16 mouse cellular contexts compared by ENCODE assay signal in genomic region chr7:49105501-49105900, GRCm38 (mm10).
DNase-seq lines count a peak whose midpoint lies in the region; ATAC-seq lines count a peak whose summit lies in the region.
"Had no signal": no experiment of that assay in that cellular context is flagged by ENCODE, and none has a peak within 500 bp of the region (broad histone marks: within the 10 kb centered on the region; RNA-seq: fewer than 3 reads in every experiment).

No protein-coding gene starts in this region.

- no peak overlapping the region for H3K4me2 ChIP-seq in hindbrain, embryonic 11.5 days (replicated peaks; ENCODE audit: low read depth, low read length)
- no peak overlapping the region for H3K4me2 ChIP-seq in hindbrain, embryonic 16.5 days (ENCODE audit: low read length)
- H3K4me2 ChIP-seq in neural tube, embryonic 12.5 days (replicated peaks), result no peak overlapping the region
- H3K4me2 ChIP-seq in neural tube, embryonic 15.5 days, result no peak overlapping the region

- H3K4me3 ChIP-seq in hindbrain, embryonic 11.5 days (ENCODE audit: low read depth, low read length), result no peak overlapping the region
- H3K4me3 ChIP-seq in hindbrain, embryonic 16.5 days (ENCODE audit: low read length), result no peak overlapping the region
- no peak overlapping the region for H3K4me3 ChIP-seq in neural tube, embryonic 12.5 days
- H3K4me3 ChIP-seq in neural tube, embryonic 15.5 days (replicated peaks), result no peak overlapping the region
- H3K4me3 ChIP-seq: megakaryocyte, embryonic 14.5 days had no signal

- peaks cover 6% of the 10 kb centered on the region; the same call in 1 of the 2 replicates for H3K4me1 ChIP-seq in hindbrain, embryonic 11.5 days (replicated peaks; ENCODE audit: control insufficient read depth, insufficient read depth, low read length)
- peaks cover 23% of the 10 kb centered on the region for H3K4me1 ChIP-seq in hindbrain, embryonic 16.5 days (ENCODE audit: control insufficient read depth, insufficient read depth, low read depth, low read length)
- peaks cover 46% of the 10 kb centered on the region for H3K4me1 ChIP-seq in neural tube, embryonic 12.5 days
- peaks cover 25% of the 10 kb centered on the region; the same call in 1 of the 2 replicates for H3K4me1 ChIP-seq in neural tube, embryonic 15.5 days
- H3K4me1 ChIP-seq: megakaryocyte, embryonic 14.5 days had no signal

- DNase-seq in hindbrain, embryonic 11.5 days (ENCODE audit: low spot score), result peak; percentile 53
- peak; percentile 66 for DNase-seq in mesoderm, embryonic 11.5 days (ENCODE audit: low read depth, low spot score)
- DNase-seq in retina, postnatal 1 day, result peak; percentile 44
- DNase-seq in right cerebral cortex, postnatal 25 days, result no peak
- no peak for DNase-seq in thymus, postnatal 25 days
- DNase-seq: cerebellum, adult 9-11 months; gastrocnemius, postnatal 25 days; heart, postnatal 10 days; kidney, adult 8-10 months; kidney, postnatal 25 days; layer of hippocampus, adult 9-11 months had no signal

- peak overlapping the region; percentile 48 for H3K27ac ChIP-seq in hindbrain, embryonic 11.5 days (ENCODE audit: low read depth, low read length)
- H3K27ac ChIP-seq in hindbrain, embryonic 16.5 days (ENCODE audit: low read depth, low read length), result no peak overlapping the region
- H3K27ac ChIP-seq in neural tube, embryonic 12.5 days, result no peak overlapping the region; the same call in 1 of the 2 replicates
- H3K27ac ChIP-seq in neural tube, embryonic 15.5 days (replicated peaks), result no peak overlapping the region

- 33% methylated on average over 2 of the region's 2 CpGs for WGBS in hindbrain, embryonic 11.5 days
- 31% methylated on average over 2 of the region's 2 CpGs for WGBS in hindbrain, embryonic 16.5 days
- 30% methylated on average over 2 of the region's 2 CpGs for WGBS in neural tube, embryonic 12.5 days
- 34% methylated on average over 2 of the region's 2 CpGs for WGBS in neural tube, embryonic 15.5 days

- H3K9ac ChIP-seq in hindbrain, embryonic 11.5 days (ENCODE audit: low read depth, low read length), result no peak overlapping the region
- no peak overlapping the region for H3K9ac ChIP-seq in hindbrain, embryonic 16.5 days (ENCODE audit: low read depth, low read length)
- H3K9ac ChIP-seq in neural tube, embryonic 12.5 days, result no peak overlapping the region
- no peak overlapping the region for H3K9ac ChIP-seq in neural tube, embryonic 15.5 days (replicated peaks)

- no peaks in the 10 kb centered on the region for H3K9me3 ChIP-seq in hindbrain, embryonic 11.5 days (ENCODE audit: control insufficient read depth, low read length)
- no peaks in the 10 kb centered on the region for H3K9me3 ChIP-seq in hindbrain, embryonic 16.5 days (ENCODE audit: control insufficient read depth, low read length)
- H3K9me3 ChIP-seq in neural tube, embryonic 12.5 days, result no peaks in the 10 kb centered on the region
- no peaks in the 10 kb centered on the region for H3K9me3 ChIP-seq in neural tube, embryonic 15.5 days (replicated peaks)
- H3K9me3 ChIP-seq: megakaryocyte, embryonic 14.5 days had no signal

- no peaks in the 10 kb centered on the region for H3K36me3 ChIP-seq in hindbrain, embryonic 11.5 days (ENCODE audit: control insufficient read depth, insufficient read depth, low read length)
- H3K36me3 ChIP-seq in hindbrain, embryonic 16.5 days (ENCODE audit: control insufficient read depth, insufficient read depth, low read length), result no peaks in the 10 kb centered on the region
- no peaks in the 10 kb centered on the region for H3K36me3 ChIP-seq in neural tube, embryonic 12.5 days
- no peaks in the 10 kb centered on the region for H3K36me3 ChIP-seq in neural tube, embryonic 15.5 days

- peak; percentile 64 for ATAC-seq in hindbrain, embryonic 11.5 days (ENCODE audit: low FRiP score)
- ATAC-seq in hindbrain, embryonic 16.5 days, result no peak
- peak; percentile 71 for ATAC-seq in neural tube, embryonic 12.5 days (ENCODE audit: low FRiP score, low read depth)
- ATAC-seq in neural tube, embryonic 15.5 days (ENCODE audit: low FRiP score), result no peak
- ATAC-seq: lung, postnatal 0 days had no signal

- H3K27me3 ChIP-seq in hindbrain, embryonic 11.5 days (ENCODE audit: control insufficient read depth, insufficient read depth, low read length), result no peaks in the 10 kb centered on the region
- H3K27me3 ChIP-seq in hindbrain, embryonic 16.5 days (replicated peaks; ENCODE audit: control insufficient read depth, insufficient read depth, low read length), result no peaks in the 10 kb centered on the region
- no peaks in the 10 kb centered on the region for H3K27me3 ChIP-seq in neural tube, embryonic 12.5 days (replicated peaks)
- no peaks in the 10 kb centered on the region for H3K27me3 ChIP-seq in neural tube, embryonic 15.5 days (replicated peaks)

Comparison
In these comparisons a context has a peak if more than half of its experiments do, and no peak if none do; other contexts are left out.
1. ATAC-seq: peak in hindbrain, embryonic 11.5 days (single experiment) and neural tube, embryonic 12.5 days (single experiment); none in hindbrain, embryonic 16.5 days (single experiment) and neural tube, embryonic 15.5 days (single experiment).
2. DNase-seq: peak in hindbrain, embryonic 11.5 days (single experiment), mesoderm, embryonic 11.5 days (single experiment) and retina, postnatal 1 day (single experiment); none in right cerebral cortex, postnatal 25 days (single experiment) and thymus, postnatal 25 days (single experiment).